Mouse (Mus musculus) left cerebral cortex, postnatal 25 days (tissue): Measurements from ENCODE around the gene Tfcp2. TPM values are rescaled to one million over a fixed set of nuclear protein-coding genes. Genes with fewer than 3 reads are reported as not detected.
"Not testable (repeated sequence)": the region's sequence is repeated elsewhere in the genome, so short reads cannot be mapped to it uniquely, and the experiment has no call there.

Source experiments
- DNase-seq, 2 experiments: peaks; one replicate each; pipeline ENCODE4 v3.0.0; 2022; ENCODE audit warnings: low spot score in 2 of 2, mixed read lengths in 1 of 2
- intact Hi-C: fragments of 180-260 bp; cut with DNase I; formaldehyde crosslinking; loops from one replicate; pipeline ENCODE4 v1.15.1; 2025
- total RNA-seq, 2 experiments: library from RNA; stranded (reverse); gene quantifications; 2 replicates each; pipeline ENCODE4 v1.2.3; 2021

Tfcp2 gene
- total RNA-seq, 2 experiments from 2014 or later, result 28.9 to 30.3 TPM

- peak in 1 of 2 experiments; percentile 67 for DNase-seq
- intact Hi-C loops, result loop anchor here (2.0 to 10.0 kb wide), 4 partner anchors 26 to 190 kb away; partner anchors contain the start of genes Cela1, Dazap2 and Letmd1
These were observed 57.2 kb downstream of the Tfcp2 start for GRCm38 (mm10) chr15:100494647-100495046.

DNA sequence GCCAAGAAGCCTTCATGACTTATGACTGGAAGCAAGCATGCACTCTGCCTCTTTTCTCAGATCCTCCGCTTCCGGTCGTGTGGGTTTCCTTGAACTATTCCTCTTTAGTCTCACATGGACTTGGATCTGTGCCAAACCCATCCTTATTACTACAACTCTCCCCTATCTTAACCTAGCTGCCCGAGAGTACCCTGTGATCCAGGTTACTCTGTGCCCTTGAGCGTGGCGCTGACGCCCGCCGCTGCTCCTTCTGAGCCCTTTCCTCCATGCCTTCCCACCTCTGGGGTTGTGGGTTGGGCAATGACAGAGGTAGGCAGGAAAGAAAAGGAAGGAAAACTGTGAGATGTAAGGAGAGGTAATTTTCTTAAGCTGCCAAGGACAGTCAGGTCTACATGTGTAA, 59.8 kb downstream of the Tfcp2 start:
- no peak for DNase-seq
- intact Hi-C loops, result loop anchor here (5.0 to 10.0 kb wide), 2 partner anchors 110 to 193 kb away; partner anchors contain the start of gene Cela1

DNA sequence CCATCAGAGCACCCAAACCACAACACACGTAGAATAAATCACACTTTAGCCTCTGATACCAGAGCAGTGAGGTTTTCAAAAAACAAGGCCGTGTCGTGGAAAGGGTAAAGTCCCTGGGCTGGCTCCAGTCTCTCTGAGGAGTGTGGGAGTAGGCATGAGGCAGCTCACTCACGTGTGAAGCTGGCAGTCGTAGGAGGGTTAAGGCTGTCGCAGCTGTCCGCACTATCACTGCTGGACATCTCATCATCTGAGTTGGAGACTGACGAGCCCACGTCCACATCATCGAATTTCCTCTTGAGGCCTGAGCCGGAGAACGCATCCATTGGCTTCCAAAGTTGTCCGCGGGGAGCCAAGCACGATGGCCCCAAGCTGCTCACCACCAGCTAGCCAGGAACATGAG, 62.5 kb downstream of the Tfcp2 start:
- DNase-seq, result peak in 1 of 2 experiments; percentile 68
- intact Hi-C loops, result no loop called here

DNA sequence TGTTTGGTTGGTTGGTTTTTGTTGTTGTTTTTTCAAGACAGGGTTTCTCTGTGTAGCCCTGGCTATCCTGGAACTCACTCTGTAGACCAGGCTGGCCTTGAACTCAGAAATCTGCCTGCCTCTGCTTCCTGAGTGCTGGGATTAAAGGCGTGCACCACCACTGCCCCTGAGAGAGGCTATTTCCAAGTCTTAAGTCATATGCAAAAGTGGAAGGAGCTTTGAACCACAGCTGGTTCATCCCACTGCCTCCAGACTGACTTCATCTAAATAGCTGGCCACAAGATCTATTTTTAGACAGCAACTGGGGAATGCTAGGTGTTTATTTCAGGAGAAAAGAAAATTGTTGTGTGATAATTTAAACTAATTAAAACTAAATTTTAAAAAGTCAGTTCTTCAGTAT, 63.5 kb downstream of the Tfcp2 start:
- DNase-seq, intact Hi-C loops: not testable (repeated sequence)

DNA sequence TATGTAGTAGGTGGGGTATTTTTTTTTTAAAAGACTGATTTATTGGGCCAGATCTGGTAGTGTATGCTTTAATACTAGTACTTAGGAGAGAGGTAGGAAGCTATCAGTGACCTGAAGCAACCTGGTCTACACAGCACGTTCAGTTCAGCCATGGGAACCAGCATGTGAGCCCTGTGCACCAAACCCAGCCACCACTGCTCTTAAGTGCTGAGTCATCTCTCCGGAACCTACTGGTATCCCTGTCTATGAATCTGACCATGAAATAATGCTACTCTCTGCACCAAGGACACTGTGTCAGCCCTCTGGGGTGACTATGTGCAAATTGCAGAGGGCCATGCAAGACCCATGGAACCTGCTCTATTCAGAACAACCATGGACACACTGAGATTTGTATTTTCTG, 64.8 kb downstream of the Tfcp2 start:
- DNase-seq, result no peak
- intact Hi-C loops, result no loop called here

- no peak for DNase-seq
- intact Hi-C loops, result no loop called here
These were observed 65.4 kb downstream of the Tfcp2 start for GRCm38 (mm10) chr15:100486450-100486849.

GRCm38 (mm10) chr15:100485576-100485975, 66.2 kb downstream of the Tfcp2 start:
- intact Hi-C loops, result no loop called here
- no peak for DNase-seq

- intact Hi-C loops, result no loop called here
- DNase-seq, result no peak
These were observed 72.9 kb downstream of the Tfcp2 start for GRCm38 (mm10) chr15:100478925-100479324.

GRCm38 (mm10) chr15:100478351-100478750, 73.5 kb downstream of the Tfcp2 start:
- DNase-seq, result no peak
- intact Hi-C loops, result no loop called here

DNA sequence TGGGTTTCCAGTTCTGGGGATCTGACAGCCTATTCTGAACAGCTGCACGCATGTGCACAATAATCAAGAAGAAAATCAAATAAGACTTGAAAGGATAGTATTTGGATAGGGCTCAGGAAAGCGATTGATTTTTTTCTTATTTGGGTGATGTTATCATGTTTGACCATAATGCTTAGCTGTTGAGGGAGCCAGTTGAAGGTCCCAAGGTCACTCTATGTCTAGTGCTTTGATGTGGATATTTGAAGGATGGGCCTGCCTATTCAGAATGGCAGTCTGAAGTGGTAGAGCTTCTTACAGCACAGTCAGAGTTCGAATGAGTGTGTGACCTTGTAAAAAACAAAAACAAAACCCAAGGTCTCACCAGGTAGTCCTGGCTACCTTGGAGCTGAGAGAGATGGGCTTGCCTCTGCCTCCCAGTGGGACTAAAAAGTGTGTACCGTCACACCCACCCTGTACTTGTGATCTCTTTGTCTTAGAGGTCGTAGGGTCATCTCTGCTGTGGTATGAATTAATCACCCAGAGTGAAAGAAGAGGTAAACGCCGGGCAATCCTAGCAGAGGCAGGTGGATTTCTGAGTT, 77.8 kb downstream of the Tfcp2 start:
- no peak for DNase-seq
- intact Hi-C loops, result no loop called here

GRCm38 (mm10) chr15:100470037-100470436, 81.8 kb downstream of the Tfcp2 start:
- intact Hi-C loops, result no loop called here
- DNase-seq, result no peak

- no peak for DNase-seq
- intact Hi-C loops, result loop anchor here (2.0 kb wide), 3 partner anchors 26 to 214 kb away; partner anchors contain the start of genes Csrnp2 and Gm5475
These were observed 82.6 kb downstream of the Tfcp2 start for GRCm38 (mm10) chr15:100469189-100469545.

DNA sequence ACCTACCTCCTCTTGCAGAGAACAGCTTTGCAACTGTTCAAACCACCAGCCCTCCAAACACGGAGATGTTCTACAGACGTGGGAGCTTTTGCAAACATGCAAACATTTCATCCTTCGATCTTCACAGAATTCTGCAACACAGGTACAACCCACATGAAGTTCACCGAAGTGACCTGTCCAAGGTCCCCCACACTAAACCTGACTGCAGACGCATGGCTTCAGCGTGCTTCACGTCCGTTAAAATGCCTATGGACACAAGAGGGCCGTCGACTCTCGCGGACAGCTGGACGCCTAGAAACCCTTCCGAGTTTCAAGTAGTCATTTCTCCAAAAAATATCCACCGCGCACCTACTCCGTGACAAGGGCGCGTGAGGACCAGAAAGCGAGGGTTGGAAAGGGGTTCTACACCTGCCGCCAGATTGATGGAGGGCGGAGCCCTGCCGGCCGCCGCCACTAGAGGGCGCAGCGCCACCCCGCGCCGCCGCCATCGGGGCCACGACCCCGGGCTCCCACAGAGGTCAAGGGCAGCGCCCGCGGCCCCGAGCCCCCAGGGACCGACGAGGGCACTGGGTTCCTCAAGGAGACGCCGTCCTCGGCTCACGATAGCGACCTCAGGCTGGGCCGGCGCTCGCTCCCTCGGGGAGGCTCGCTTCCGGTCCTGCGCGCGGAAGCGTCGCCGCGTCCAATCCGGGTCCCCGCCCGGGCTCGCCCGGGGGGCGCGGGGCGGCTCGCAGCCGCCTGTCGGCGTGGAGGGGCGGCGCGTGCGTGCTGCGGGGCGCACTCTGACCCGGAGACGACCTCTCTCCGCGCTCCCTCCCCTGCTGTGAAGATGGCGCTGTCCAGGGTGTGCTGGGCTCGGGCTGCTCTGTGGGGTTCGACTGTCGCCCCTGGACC, 83.3 kb downstream of the Tfcp2 start, which contains the start of gene Letmd1:
Letmd1 (plus strand) TSS at position 729 of the 894 bp plus-strand sequence.
- DNase-seq, result peak; percentile 89 to 93
- intact Hi-C loops, result loop anchor here (2.0 kb wide), 3 partner anchors 26 to 214 kb away; partner anchors contain the start of genes Csrnp2 and Gm5475

DNA sequence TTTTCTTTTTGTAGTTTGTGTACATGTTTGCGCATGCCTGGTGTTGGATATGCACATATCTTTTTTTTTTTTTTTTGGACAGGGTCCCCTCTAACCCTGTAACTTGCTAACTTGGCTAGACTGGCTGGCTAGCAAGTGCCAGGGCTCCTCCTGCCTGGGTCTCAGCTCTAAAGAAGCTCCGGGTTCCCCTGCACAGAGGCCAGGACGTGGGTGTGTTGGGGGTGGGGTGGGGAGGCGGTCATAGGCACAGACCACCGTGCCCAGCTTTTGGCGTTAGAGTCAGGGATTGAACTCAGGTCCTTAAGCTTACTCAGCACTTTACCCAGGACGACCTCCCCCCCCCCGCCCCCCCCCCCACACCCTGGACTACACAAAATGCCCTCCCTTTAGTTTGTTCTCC, 84.1 kb downstream of the Tfcp2 start:
- intact Hi-C loops, result loop anchor here (2.0 kb wide), 3 partner anchors 27 to 215 kb away; partner anchors contain the start of genes Csrnp2 and Gm5475
- no peak for DNase-seq

DNA sequence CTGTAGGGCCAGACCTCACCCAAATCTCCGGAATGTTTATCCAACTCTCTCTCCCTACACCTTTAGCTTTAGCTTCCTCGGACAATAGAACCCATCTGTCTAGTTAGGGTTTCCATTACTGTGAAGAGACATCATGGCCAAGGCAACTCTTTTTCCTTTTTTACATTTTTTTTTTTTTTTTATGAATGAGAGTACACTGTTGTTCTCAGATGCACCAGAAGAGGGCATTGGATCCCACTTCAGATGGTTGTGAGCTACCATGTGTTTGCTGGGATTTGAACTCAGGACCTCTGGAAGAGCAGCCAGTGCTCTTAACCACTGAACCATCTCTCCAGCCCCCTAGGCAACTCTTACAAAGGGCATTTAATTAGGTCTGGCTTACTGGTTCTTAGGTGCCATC, 86.4 kb downstream of the Tfcp2 start:
- no peak for DNase-seq
- intact Hi-C loops, result no loop called here

- peak; percentile 69 to 86 for DNase-seq
- intact Hi-C loops, result loop anchor here (5.0 kb wide), 1 partner anchor 436 kb away; no protein-coding TSS in a partner anchor
These were observed 88.1 kb downstream of the Tfcp2 start for GRCm38 (mm10) chr15:100463712-100464111.

DNA sequence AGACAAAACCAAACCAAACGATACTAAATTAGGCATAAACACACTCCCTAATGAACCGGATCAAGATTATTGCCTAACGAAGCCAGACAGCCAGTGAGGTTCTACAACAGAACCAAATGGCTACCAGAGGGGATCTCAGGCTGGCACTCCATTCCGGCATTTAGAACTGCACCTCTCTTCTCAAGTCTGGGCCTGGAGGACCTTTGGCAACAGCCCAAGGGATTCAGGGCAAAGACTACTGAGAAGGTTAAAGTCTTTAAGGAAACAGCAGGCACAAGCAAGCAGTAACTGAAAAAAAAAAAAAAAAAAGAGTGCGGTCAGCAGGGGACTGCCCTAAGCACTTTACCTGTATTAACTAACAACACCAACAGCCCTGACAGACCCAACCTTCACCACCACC, 89.7 kb downstream of the Tfcp2 start:
- intact Hi-C loops, result loop anchor here (5.0 kb wide), 1 partner anchor 435 kb away; no protein-coding TSS in a partner anchor
- DNase-seq, result no peak

DNA sequence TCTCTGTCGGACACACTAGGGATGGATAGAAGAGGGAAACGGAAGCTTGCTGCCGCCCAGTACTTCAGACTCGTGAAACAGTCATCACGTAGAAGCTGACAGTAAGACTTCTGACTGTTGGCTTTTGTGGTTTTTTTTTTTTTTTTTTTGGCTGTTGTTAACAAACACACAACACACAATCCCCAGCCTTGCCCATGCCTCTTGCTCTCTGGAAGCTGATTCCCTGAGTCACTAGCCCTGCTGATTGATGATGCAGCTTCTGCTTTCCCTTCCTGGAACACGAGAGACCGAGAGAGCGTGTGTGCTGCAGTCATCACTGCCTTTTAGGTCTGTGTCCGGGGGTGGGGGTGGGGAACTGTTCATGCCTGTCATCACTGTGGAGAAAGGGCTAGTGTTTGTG, 90.2 kb downstream of the Tfcp2 start:
- intact Hi-C loops, result loop anchor here (5.0 kb wide), 1 partner anchor 434 kb away; no protein-coding TSS in a partner anchor

DNA sequence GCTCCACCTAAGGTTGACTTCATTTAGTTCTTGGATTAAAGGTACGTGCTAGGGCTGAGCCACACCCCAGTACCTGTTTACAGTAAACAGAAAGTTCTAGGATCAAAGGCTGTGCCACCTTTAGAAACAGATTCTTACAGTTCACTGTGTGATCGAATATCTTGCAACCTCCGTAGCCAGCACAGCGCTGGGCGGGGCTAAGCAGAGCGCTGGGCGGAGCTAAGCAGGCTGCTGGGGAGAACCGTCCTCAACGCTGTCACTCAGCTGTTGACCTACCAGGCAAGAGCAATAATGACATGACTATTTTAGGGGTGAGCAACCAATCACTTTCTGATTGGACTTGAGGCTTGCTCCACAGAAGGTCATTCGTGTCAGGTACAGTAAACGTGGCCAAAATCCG, 90.9 kb downstream of the Tfcp2 start:
- intact Hi-C loops, result loop anchor here (5.0 kb wide), 1 partner anchor 434 kb away; no protein-coding TSS in a partner anchor
- no peak for DNase-seq

More for the DNA sequence above, 90.2 kb downstream of the Tfcp2 start:
- no peak for DNase-seq

DNA sequence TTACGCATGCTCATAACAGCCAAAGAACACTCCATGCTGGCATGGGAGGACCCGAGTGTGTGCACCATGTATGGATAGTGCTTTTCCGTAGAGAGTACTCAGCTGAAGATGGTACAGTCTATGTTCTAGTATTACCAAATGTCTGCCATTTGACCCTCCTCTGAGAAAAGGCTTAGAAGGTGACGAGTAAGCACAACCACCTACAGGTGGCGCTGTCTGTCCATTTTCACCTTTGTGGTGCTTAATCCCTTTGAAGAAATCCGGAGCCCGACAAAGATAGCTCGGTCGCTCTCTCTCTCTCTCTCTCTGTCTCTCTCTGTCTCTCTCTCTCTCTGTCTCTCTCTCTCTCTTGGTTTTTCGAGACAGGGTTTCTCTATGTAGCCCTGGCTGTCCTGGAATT, 93.8 kb downstream of the Tfcp2 start:
- intact Hi-C loops, result loop anchor here (5.0 to 10.0 kb wide), 2 partner anchors 71 to 193 kb away; no protein-coding TSS in a partner anchor
- peak in 1 of 2 experiments; percentile 39 for DNase-seq
